Mouse (Mus musculus): Measurements from ENCODE around the gene Retnla.

GRCm38 (mm10) chr16:48816695-48817094 lies 25.7 kb upstream of the Retnla start, which contains the start of gene Retnlb:
- no peak for TF ChIP-seq CTCF (IDR thresholded peaks at IDR 0.05; ENCODE audit: low read depth, low read length)
- no peak for TF ChIP-seq POLR2A (IDR thresholded peaks at IDR 0.05; ENCODE audit: extremely low read depth, insufficient read depth, low read length)

All from liver, adult 2 months (tissue).